In the genomic region with DNA sequence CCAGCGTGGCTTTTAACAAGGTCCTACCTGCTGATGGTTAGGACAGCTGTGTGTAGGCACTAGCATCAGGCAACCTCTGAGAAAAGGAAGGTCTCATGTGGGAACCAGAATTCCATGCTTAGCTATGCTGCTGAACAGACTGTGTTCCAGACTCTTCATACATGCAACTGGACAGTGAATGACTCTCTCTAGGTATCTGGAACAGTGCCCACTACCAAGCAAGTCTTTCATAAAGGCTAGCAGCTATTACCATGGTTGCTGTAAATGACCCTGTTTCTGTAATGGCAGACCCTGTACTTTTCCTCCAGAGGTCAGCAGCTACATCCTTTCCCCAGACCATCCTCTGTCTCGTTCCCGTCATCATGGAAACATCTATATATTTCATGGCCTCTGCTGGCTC, we compare ENCODE assay signal across 20 mouse cellular contexts.
A peak's percentile ranks its signal among the peaks of the same experiment; 100 is the strongest.
DNase-seq lines count a peak whose midpoint lies in the region; ATAC-seq and TF ChIP-seq lines count a peak whose summit lies in the region.
"Had no signal": no experiment of that assay in that cellular context is flagged by ENCODE, and none has a peak within 500 bp of the region (broad histone marks: within the 10 kb centered on the region; RNA-seq: fewer than 3 reads in every experiment).

No protein-coding gene starts in this region.

- no peak for TF ChIP-seq CTCF in hindbrain, postnatal 0 days (IDR thresholded peaks at IDR 0.05; ENCODE audit: low read depth)

- WGBS in hindbrain, postnatal 0 days = 81% methylated on average over 3 of the region's 3 CpGs
- 85% methylated on average over 3 of the region's 3 CpGs for WGBS in hindbrain, embryonic 12.5 days

- intact Hi-C loops in heart, postnatal 10 days (cut with DNase I) = no loop called here

- ATAC-seq in hindbrain, postnatal 0 days = no peak
- ATAC-seq in hindbrain, embryonic 12.5 days (ENCODE audit: low FRiP score) = no peak
- ATAC-seq: activated CD4-positive, CD25-positive, alpha-beta regulatory T cell, adult 4 months; CD4-positive, CD25-positive, alpha-beta regulatory T cell, adult 4 months; Patski had no signal

- H3K9me3 ChIP-seq in hindbrain, postnatal 0 days (ENCODE audit: low read length) = no peaks in the 10 kb centered on the region
- no peaks in the 10 kb centered on the region for H3K9me3 ChIP-seq in hindbrain, embryonic 12.5 days (replicated peaks)
- H3K9me3 ChIP-seq: G1E had no signal

- peak; percentile 54 to 58 for DNase-seq in cerebellum, postnatal 10 days
- no peak for DNase-seq in cerebellum, adult 18-20 months
- peak; percentile 30 for DNase-seq in heart, adult 11 months
- DNase-seq in heart, postnatal 10 days = no peak
- DNase-seq in hindbrain, postnatal 0 days (ENCODE audit: low spot score) = peak; percentile 36
- DNase-seq: adrenal gland, adult 2 months; adrenal gland, adult 8-10 months; adrenal gland, postnatal 10 days; adrenal gland, postnatal 25 days; adrenal gland, postnatal 36 days; B cell, adult 2 months; cerebellum, adult 11 months; cerebellum, adult 11-12 months; cerebellum, adult 2 months had no signal

- no peak overlapping the region for H3K4me2 ChIP-seq in hindbrain, postnatal 0 days (ENCODE audit: low read depth, low read length)
- H3K4me2 ChIP-seq in hindbrain, embryonic 12.5 days (replicated peaks) = no peak overlapping the region

- H3K4me3 ChIP-seq in hindbrain, postnatal 0 days (ENCODE audit: low read length) = no peak overlapping the region
- H3K4me3 ChIP-seq in hindbrain, embryonic 12.5 days = no peak overlapping the region

- no peaks in the 10 kb centered on the region for H3K27me3 ChIP-seq in hindbrain, postnatal 0 days (ENCODE audit: insufficient read depth, low read length)
- peaks cover 2% of the 10 kb centered on the region; the same call in 1 of the 2 replicates for H3K27me3 ChIP-seq in hindbrain, embryonic 12.5 days
- H3K27me3 ChIP-seq: CH12.LX had no signal

- no peak overlapping the region for H3K9ac ChIP-seq in hindbrain, postnatal 0 days (replicated peaks; ENCODE audit: low read length)
- no peak overlapping the region for H3K9ac ChIP-seq in hindbrain, embryonic 12.5 days

- H3K36me3 ChIP-seq in hindbrain, postnatal 0 days (ENCODE audit: insufficient read depth, low read length) = no peaks in the 10 kb centered on the region
- H3K36me3 ChIP-seq in hindbrain, embryonic 12.5 days = no peaks in the 10 kb centered on the region
- H3K36me3 ChIP-seq: G1E had no signal

- no peaks in the 10 kb centered on the region for H3K4me1 ChIP-seq in hindbrain, postnatal 0 days (ENCODE audit: insufficient read depth, low read length)
- H3K4me1 ChIP-seq in hindbrain, embryonic 12.5 days = no peaks in the 10 kb centered on the region

- no peak overlapping the region for H3K27ac ChIP-seq in hindbrain, postnatal 0 days
- no peak overlapping the region for H3K27ac ChIP-seq in hindbrain, embryonic 12.5 days

Comparison
In these comparisons a context has a peak if more than half of its experiments do, and no peak if none do; other contexts are left out.
1. DNase-seq: peak in cerebellum, postnatal 10 days (2 of 2), heart, adult 11 months (single experiment) and hindbrain, postnatal 0 days (single experiment); none in cerebellum, adult 18-20 months (0 of 2) and heart, postnatal 10 days (0 of 2).